Mouse (Mus musculus) hindbrain, embryonic 12.5 days (tissue): ENCODE results near the gene Crygb. TPM values are rescaled to one million over a fixed set of nuclear protein-coding genes. Genes with fewer than 3 reads are reported as not detected.

Source experiments
- ATAC-seq: fragments of 200-750 bp; cut with Nextera tagmentation; 2 replicates; pipeline ENCODE4 v1.8.0; 2017; ENCODE audit warnings: moderate TSS enrichment; ENCODE audit not compliant: low FRiP score
- H3K27ac ChIP-seq: fragments of 300-500 bp; sonication (generic); 2 replicates; pipeline ENCODE4 v1.5.1; 2016; ENCODE audit warnings: mild to moderate bottlenecking
- H3K27me3 ChIP-seq: fragments of 300-500 bp; sonication (generic); 2 replicates; pipeline ENCODE4 v1.6.1; 2016; ENCODE audit warnings: mild to moderate bottlenecking
- H3K36me3 ChIP-seq: fragments of 300-500 bp; sonication (generic); 2 replicates; pipeline ENCODE4 v1.6.1; 2016; ENCODE audit warnings: mild to moderate bottlenecking
- H3K4me1 ChIP-seq: fragments of 300-500 bp; sonication (generic); 2 replicates; pipeline ENCODE4 v1.6.1; 2016
- H3K4me2 ChIP-seq: fragments of 300-500 bp; sonication (generic); replicated peaks from 2 replicates; pipeline ENCODE4 v1.6.1; 2016; ENCODE audit warnings: mild to moderate bottlenecking
- H3K4me3 ChIP-seq: fragments of 300-500 bp; sonication (generic); 2 replicates; pipeline ENCODE4 v1.5.1; 2016; ENCODE audit warnings: mild to moderate bottlenecking
- H3K9ac ChIP-seq: fragments of 300-500 bp; sonication (generic); 2 replicates; pipeline ENCODE4 v1.6.1; 2016; ENCODE audit warnings: mild to moderate bottlenecking, moderate library complexity
- H3K9me3 ChIP-seq: fragments of 300-500 bp; sonication (generic); replicated peaks from 2 replicates; pipeline ENCODE4 v1.6.1; 2016; ENCODE audit warnings: mild to moderate bottlenecking
- WGBS: fragments of 180-500 bp; shearing (Covaris S2); methylation state at CpG from one replicate; pipeline ENCODE4 v1.1.7; 2016; 5-methylcytosine and 5-hydroxymethylcytosine counted together
- polyA plus RNA-seq: library from polyadenylated mRNA; unstranded; fragments of >200 nt; fragmentation: Nextera tagmentation; extraction: Ambion mirVana; gene quantifications from 2 replicates; pipeline ENCODE4 v1.2.1, GENCODE M21; 2016

The Crygb gene
- polyA plus RNA-seq, 1 experiment from 2014 or later = not detected

DNA sequence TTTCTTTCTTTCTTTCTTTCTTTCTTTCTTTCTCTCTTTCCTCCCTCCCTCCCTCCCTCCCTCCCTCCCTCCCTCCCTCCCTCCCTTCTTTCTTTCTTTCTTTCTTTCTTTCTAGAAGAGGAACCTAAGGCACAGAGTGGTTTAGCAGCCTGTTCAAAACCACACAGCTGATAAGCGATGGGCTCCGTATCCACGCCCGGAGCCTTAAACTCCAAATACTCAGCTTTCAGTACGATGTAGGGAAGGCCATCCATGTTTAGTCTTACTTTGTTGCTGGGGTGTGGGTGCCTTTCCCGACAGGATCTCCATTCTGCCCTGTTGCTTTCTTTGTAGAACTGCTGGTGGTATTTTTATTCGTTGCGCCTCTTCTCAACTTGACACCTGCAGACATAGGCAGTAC lies 27.1 kb upstream of the Crygb start:
- 89% methylated on average over 8 of the region's 8 CpGs for WGBS
- H3K9ac ChIP-seq = no peak overlapping the region
- no peak for ATAC-seq
- no peak overlapping the region for H3K27ac ChIP-seq
- no peak overlapping the region for H3K4me2 ChIP-seq
- no peak overlapping the region for H3K4me3 ChIP-seq
- 0 out of 2 replicates have a peak, but pooled peaks cover 2% of the 10 kb centered on the region for H3K4me1 ChIP-seq
- H3K36me3 ChIP-seq = no peaks in the 10 kb centered on the region
- no peaks in the 10 kb centered on the region for H3K9me3 ChIP-seq
- H3K27me3 ChIP-seq = no peaks in the 10 kb centered on the region

DNA sequence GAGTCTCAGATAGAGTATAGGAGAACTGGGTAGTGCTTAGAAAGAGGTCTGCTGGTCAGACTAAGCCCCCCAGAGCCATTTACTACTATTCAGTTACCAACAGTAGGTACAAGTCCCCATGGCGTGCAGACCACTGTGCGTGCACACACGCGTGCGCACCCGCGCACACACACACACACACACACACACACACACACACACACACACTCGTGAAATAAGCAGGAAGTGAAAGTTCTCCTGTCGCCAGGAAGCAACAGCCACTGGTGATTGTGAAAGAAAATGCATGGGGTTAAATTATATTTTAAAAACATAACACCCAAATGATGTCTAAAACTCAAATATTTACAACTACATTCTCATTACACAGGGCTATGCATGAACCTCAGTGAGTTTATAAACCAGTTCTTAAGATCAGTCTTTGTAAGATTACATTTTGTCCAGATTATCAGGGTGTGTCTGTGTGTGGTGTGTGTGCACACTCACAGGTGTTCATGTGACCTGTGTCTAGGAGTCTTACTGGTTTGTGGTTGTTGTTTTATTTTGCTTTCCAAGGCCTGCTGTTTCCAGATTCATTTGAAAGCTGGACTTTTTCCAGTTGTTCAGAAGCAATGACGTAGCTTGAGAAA lies 25.7 kb upstream of the Crygb start:
- no peak overlapping the region for H3K4me3 ChIP-seq
- 91% methylated on average over 10 of the region's 10 CpGs for WGBS

DNA sequence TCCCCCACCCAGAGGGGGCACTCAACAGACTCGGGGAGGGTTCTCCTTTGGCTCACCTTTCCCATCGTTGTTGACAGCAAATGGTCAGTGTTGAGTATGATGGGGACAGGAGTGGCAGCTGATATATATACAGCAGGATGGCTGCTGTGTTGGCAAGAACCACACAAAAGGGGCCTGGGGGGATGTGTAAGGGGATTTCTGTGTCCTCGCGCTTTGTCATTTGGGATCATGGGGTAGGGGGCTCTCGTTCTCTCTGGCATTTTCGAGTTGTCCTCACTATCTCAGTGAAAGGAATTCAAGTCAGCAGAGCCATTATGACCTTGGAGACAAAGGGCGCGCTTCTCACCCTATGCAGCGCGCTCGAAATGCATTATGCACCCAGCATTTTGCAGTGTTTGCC lies 21.2 kb upstream of the Crygb start, which contains the start of gene Cryga:
TSS of gene Cryga (minus strand) at position 101 of the 400 bp plus-strand sequence.
- no peaks in the 10 kb centered on the region for H3K4me1 ChIP-seq
- ATAC-seq = no peak
- WGBS = 89% methylated on average over 11 of the region's 11 CpGs
- no peaks in the 10 kb centered on the region for H3K9me3 ChIP-seq
- no peaks in the 10 kb centered on the region for H3K27me3 ChIP-seq
- H3K4me2 ChIP-seq = no peak within 1 kb of the TSS
- H3K27ac ChIP-seq = no peak within 1 kb of the TSS
- no peak within 1 kb of the TSS for H3K4me3 ChIP-seq
- no peak within 1 kb of the TSS for H3K9ac ChIP-seq
- H3K36me3 ChIP-seq = no peaks in the 10 kb centered on the region

More for the DNA sequence above, 25.7 kb upstream of the Crygb start:
- no peak overlapping the region for H3K9ac ChIP-seq
- H3K27me3 ChIP-seq = no peaks in the 10 kb centered on the region
- no peaks in the 10 kb centered on the region for H3K9me3 ChIP-seq
- H3K27ac ChIP-seq = no peak overlapping the region
- H3K36me3 ChIP-seq = no peaks in the 10 kb centered on the region
- H3K4me2 ChIP-seq = no peak overlapping the region
- 0 out of 2 replicates have a peak, but pooled peaks cover 2% of the 10 kb centered on the region for H3K4me1 ChIP-seq
- no peak for ATAC-seq

DNA sequence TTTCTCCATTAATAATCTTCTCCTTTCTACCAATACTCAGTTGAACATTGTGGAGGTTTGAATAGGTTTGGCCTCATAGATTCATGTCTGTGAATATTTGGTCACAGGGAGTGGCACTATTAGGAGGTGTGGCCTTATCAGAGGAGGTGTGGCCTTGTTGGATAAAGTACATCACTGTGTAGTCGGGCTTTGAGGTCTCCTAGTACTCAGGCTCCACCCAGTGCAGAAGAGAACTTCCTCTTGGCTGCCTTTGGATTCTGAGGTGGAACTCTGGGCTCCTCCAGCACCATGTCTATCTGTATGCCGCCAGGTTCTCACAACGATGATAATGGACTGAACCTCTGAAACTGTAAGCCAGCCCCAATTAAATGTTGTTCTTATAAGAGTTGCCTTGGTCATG lies 14.9 kb upstream of the Crygb start:
- Histone ChIP-seq H3K4me3 (no peak overlapping the region), H3K27me3 (no peaks in the 10 kb centered on the region), H3K9me3 (no peaks in the 10 kb centered on the region), H3K36me3 (no peaks in the 10 kb centered on the region), H3K27ac (no peak overlapping the region), H3K9ac (no peak overlapping the region), H3K4me2 (no peak overlapping the region), H3K4me1 (no peaks in the 10 kb centered on the region)
- 88% methylated on average over 3 of the region's 3 CpGs for WGBS
- ATAC-seq = no peak

DNA sequence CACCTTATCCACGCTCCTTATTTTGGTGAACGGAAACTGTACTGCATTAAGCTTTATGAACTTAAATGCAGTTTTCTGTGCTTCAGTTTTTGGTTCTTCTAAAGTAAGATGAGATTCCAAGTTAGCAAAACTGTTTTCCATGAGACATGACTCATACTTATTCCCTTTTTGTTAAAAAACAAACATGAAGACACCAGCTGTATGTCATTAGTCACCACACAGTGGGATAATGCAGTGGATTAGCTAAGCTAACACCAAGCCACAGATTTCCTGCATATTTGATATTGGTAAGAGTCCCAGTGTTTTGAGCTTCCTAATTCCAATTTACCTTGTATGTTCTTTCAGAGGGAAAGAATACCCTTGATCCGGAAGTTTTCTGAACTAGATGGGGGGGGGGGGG lies 9.5 kb upstream of the Crygb start:
- H3K27me3 ChIP-seq = no peaks in the 10 kb centered on the region
- WGBS = 95% methylated on average over 3 of the region's 3 CpGs
- H3K9me3 ChIP-seq = no peaks in the 10 kb centered on the region

DNA sequence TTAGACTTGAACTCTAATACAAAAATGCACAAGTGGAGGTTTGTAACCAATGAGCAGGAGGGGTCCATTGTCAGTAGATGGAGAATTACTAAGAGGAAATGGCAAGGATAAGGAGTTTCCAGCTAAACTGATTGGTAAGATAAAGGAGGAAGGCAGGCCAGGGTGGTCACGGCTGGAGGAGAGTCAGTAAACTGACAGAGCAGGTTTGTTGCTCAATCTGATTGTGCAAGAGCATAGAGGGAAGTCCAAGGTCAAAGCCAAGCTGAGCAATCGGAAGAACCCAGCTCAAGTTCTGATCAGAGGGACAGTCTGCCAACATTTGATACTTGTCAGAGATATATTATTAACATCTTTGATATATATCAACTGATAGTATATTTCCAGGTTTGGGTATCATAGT lies 8.3 kb upstream of the Crygb start:
- H3K4me3 ChIP-seq = no peak overlapping the region
- no peak for ATAC-seq
- H3K4me1 ChIP-seq = no peaks in the 10 kb centered on the region
- H3K27ac ChIP-seq = no peak overlapping the region
- no peaks in the 10 kb centered on the region for H3K27me3 ChIP-seq
- H3K36me3 ChIP-seq = no peaks in the 10 kb centered on the region
- H3K9ac ChIP-seq = no peak overlapping the region
- H3K4me2 ChIP-seq = no peak overlapping the region
- no peaks in the 10 kb centered on the region for H3K9me3 ChIP-seq
- 80% methylated on average over 2 of the region's 2 CpGs for WGBS

More for the DNA sequence above, 9.5 kb upstream of the Crygb start:
- no peaks in the 10 kb centered on the region for H3K4me1 ChIP-seq
- no peaks in the 10 kb centered on the region for H3K36me3 ChIP-seq
- no peak overlapping the region for H3K27ac ChIP-seq
- H3K4me2 ChIP-seq = no peak overlapping the region
- no peak overlapping the region for H3K4me3 ChIP-seq
- ATAC-seq = no peak
- no peak overlapping the region for H3K9ac ChIP-seq

DNA sequence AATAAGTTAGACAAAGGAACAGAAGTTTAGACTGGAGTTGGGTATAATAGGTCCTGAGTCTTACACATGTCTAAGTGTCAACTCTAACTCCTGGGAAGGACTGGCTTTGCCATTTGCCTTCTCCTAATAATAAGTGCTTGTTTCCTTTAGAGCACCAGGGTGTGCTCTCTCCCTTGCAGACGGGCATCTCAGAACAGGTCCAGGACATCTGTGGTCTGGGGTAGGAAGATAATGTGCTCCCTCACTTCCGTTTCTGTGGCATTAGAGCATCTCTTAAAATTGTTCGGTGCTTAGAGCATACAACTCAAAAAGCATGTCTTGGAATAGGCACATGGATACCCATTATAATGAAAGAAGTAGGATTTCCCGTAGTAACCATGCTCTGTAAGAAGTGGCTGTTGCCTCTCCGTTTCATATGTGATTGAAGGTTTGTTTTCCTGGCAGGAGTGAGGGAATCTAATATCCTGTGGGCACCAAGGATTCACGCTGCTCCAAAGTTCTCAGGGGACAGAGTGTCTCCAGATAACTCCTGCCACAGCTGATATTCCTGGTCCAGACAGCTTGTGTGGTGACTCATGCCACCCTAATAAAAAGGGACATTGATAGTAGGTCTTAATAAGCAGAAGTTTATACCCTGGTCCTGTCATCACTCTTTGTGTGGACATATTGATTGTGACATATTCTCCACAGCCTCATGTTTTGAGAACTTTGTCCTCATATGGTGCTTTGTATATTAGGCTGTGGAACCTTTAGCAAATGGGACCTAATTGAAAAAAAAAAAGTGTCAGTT lies 6.7 kb upstream of the Crygb start:
- Histone ChIP-seq H3K27ac (no peak overlapping the region), H3K27me3 (no peaks in the 10 kb centered on the region), H3K4me1 (no peaks in the 10 kb centered on the region), H3K4me3 (no peak overlapping the region), H3K4me2 (no peak overlapping the region), H3K9me3 (no peaks in the 10 kb centered on the region), H3K9ac (no peak overlapping the region), H3K36me3 (no peaks in the 10 kb centered on the region)
- no peak for ATAC-seq
- 84% methylated on average over 6 of the region's 6 CpGs for WGBS

DNA sequence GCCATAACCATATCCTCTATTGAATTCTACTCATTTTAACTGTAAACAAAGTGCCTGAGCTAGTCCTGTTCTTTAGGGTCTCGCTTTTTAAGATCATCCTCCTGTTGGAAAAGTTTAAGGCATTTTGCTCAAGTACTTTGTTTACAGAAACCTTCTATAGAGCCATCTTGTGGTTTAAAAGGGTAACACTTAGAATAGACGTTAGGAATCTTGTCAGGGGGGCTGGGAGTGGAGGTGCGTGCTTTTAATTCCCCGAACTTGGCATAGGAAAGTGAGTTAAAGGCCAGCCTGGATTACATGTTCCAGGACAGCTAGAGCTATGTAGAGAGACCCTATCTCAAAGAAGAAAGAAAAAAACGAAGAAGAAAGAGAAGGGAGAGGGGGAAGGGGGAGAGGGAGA lies 6.5 kb downstream of the Crygb start:
- H3K27me3 ChIP-seq = no peaks in the 10 kb centered on the region
- H3K4me3 ChIP-seq = no peak overlapping the region
- no peak overlapping the region for H3K9ac ChIP-seq
- H3K4me2 ChIP-seq = no peak overlapping the region
- ATAC-seq = no peak
- 26% methylated on average over 5 of the region's 5 CpGs for WGBS
- no peak overlapping the region for H3K27ac ChIP-seq
- no peaks in the 10 kb centered on the region for H3K4me1 ChIP-seq
- H3K9me3 ChIP-seq = no peaks in the 10 kb centered on the region
- H3K36me3 ChIP-seq = no peaks in the 10 kb centered on the region

DNA sequence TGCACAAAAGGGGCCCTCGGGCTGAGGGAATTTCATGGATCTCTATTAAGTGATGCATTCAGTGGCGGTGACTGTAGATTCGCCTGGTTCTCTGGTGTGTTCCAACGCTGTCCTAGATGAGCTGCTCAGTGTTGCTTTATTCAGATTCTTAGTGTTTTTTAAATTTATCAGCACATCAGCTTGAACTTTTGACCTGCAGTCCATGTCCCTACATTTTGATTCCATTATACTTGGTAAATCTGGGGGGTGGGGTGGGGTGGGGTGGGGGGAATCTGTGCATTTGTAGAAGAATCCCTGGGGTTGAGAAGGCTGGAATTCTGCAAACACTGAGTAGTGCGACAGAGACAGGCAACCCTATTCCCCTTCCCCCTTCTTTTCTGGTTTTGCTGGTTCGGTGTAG lies 8.5 kb downstream of the Crygb start, which contains the start of gene Crygc:
TSS of gene Crygc (minus strand) at position 101 of the 400 bp plus-strand sequence.
- Histone ChIP-seq H3K9ac (no peak within 1 kb of the TSS; the same call in 1 of the 2 replicates), H3K9me3 (no peaks in the 10 kb centered on the region), H3K27me3 (no peaks in the 10 kb centered on the region), H3K4me3 (no peak within 1 kb of the TSS), H3K4me2 (no peak within 1 kb of the TSS), H3K36me3 (no peaks in the 10 kb centered on the region), H3K4me1 (no peaks in the 10 kb centered on the region), H3K27ac (no peak within 1 kb of the TSS)
- no peak for ATAC-seq
- WGBS = 68% methylated on average over 6 of the region's 6 CpGs

DNA sequence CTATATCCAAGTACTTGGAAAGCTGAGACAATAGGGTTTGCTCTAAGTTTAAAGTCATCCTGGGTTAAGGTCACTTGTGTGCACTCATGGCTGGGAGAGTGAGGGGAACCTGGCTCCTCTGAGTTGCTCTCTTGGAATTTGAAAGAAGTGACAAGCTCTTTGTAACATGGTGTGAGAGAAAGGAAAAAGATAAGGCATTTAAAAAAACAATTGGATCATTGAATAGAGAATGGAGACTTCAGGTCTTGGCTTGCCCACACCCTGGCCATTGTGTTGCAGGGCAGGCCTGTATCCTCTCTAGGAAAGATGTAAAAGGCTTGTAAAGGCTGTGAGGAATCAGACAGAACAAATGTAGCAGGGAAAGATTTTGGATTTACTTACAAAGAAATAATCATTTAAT lies 14.2 kb downstream of the Crygb start:
- ATAC-seq = no peak
- Histone ChIP-seq H3K4me2 (no peak overlapping the region), H3K36me3 (no peaks in the 10 kb centered on the region), H3K27me3 (no peaks in the 10 kb centered on the region), H3K9me3 (no peaks in the 10 kb centered on the region), H3K9ac (no peak overlapping the region), H3K27ac (no peak overlapping the region), H3K4me3 (no peak overlapping the region), H3K4me1 (no peaks in the 10 kb centered on the region)

DNA sequence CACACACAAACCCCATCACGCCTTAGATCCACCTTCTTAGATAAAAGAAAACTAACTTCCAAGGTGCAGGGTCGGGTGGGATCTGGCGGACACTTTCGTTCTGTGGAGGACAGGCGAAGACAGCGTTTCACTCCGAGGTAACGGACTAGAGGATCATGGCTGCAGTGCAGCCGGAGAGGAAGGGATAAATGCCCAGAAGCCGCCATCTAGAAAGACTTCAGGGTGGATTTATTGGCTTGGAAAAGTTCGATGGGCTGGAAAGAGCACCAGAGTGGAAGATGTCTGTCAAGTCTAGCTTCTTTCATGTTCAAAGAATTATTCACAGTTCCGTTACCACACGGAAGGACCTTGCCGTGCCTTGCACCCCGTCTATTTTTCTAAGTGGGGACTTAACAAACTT lies 17.9 kb downstream of the Crygb start:
- Histone ChIP-seq H3K36me3 (no peaks in the 10 kb centered on the region), H3K4me1 (no peaks in the 10 kb centered on the region), H3K4me2 (no peak overlapping the region), H3K9ac (no peak overlapping the region), H3K27me3 (no peaks in the 10 kb centered on the region), H3K4me3 (no peak overlapping the region), H3K27ac (no peak overlapping the region), H3K9me3 (no peaks in the 10 kb centered on the region)
- WGBS = 88% methylated on average over 15 of the region's 15 CpGs
- no peak for ATAC-seq

DNA sequence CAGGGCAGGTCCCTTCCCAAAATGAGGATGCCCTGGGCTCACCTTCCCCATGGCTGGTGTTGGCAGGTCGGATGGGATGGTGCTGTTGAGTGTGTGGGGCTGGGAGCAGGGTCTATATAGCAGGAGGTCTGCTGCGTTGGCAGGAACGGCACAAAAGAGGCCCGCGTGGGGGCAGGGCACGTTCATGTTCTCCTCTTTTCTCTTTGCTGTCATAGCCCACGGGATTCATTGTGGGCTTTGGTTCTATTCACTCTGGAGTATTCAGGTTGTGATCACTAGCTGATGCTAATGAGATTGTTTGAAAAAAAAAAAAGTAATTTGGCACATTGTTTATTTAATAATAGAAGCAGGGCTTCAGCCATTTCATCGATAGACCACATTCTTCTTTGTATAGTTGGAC lies 18.7 kb downstream of the Crygb start, which contains the start of gene Crygd:
TSS of gene Crygd (minus strand) at position 101 of the 400 bp plus-strand sequence.
- no peak for ATAC-seq
- Histone ChIP-seq H3K4me1 (no peaks in the 10 kb centered on the region), H3K27me3 (no peaks in the 10 kb centered on the region), H3K36me3 (no peaks in the 10 kb centered on the region), H3K9me3 (no peaks in the 10 kb centered on the region), H3K9ac (no peak within 1 kb of the TSS), H3K4me2 (no peak within 1 kb of the TSS), H3K4me3 (no peak within 1 kb of the TSS), H3K27ac (no peak within 1 kb of the TSS)
- WGBS = 61% methylated on average over 8 of the region's 8 CpGs

DNA sequence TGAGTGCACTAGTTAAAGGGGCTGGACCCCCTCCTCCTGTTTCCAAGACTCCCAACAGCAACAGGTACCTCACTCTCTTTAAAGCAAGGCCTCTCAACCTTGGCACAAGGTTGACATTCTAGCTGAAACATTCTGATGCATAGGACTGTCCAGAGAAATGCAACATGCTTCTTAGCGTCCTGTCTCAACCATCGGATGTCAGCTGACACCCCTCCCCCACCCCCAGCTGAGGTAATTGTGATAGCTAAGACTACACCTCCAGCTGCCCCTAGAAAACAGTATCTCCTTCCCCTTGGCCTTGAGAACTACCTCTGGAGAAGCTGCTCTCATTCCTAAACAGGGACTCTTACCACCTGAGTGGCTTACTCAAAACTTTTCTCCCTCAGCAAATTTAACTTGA lies 29.9 kb downstream of the Crygb start:
- no peaks in the 10 kb centered on the region for H3K9me3 ChIP-seq
- no peak for ATAC-seq
- WGBS = 25% methylated on average over 2 of the region's 2 CpGs

More for the DNA sequence above, 29.9 kb downstream of the Crygb start:
- Histone ChIP-seq H3K4me1 (no peaks in the 10 kb centered on the region; the same call in 1 of the 2 replicates), H3K4me2 (no peak overlapping the region), H3K36me3 (no peaks in the 10 kb centered on the region), H3K27me3 (no peaks in the 10 kb centered on the region), H3K4me3 (no peak overlapping the region), H3K27ac (no peak overlapping the region), H3K9ac (no peak overlapping the region)
